Mouse (Mus musculus) hindbrain, embryonic 11.5 days (tissue): Measurements from ENCODE around the gene Crybg3. TPM values are rescaled to one million over a fixed set of nuclear protein-coding genes. Genes with fewer than 3 reads are reported as not detected.

Source experiments
- ATAC-seq: fragments of 200-750 bp; cut with Nextera tagmentation; 2 replicates; pipeline ENCODE4 v1.8.0; 2017; ENCODE audit warnings: mild to moderate bottlenecking, moderate TSS enrichment, moderate library complexity; ENCODE audit not compliant: low FRiP score
- DNase-seq: peaks from one replicate; pipeline ENCODE4 v3.0.0-alpha.2; 2015; ENCODE audit warnings: low spot score
- H3K27ac ChIP-seq: fragments of 300-500 bp; sonication (generic); 2 replicates; pipeline ENCODE4 v1.5.1; 2014; ENCODE audit warnings: mild to moderate bottlenecking, low read depth, low read length
- H3K27me3 ChIP-seq: fragments of 300-500 bp; sonication (generic); 2 replicates; pipeline ENCODE4 v1.6.1; 2014; ENCODE audit warnings: mild to moderate bottlenecking, low read length, moderate library complexity, mixed read lengths; ENCODE audit not compliant: control insufficient read depth, insufficient read depth
- H3K36me3 ChIP-seq: fragments of 300-500 bp; sonication (generic); 2 replicates; pipeline ENCODE4 v1.6.1; 2014; ENCODE audit warnings: mild to moderate bottlenecking, low read length, moderate library complexity, mixed read lengths; ENCODE audit not compliant: control insufficient read depth, insufficient read depth
- H3K4me1 ChIP-seq: fragments of 300-500 bp; sonication (generic); replicated peaks from 2 replicates; pipeline ENCODE4 v1.6.1; 2014; ENCODE audit warnings: low read length, mixed read lengths; ENCODE audit not compliant: control insufficient read depth, insufficient read depth
- H3K4me2 ChIP-seq: fragments of 300-500 bp; sonication (generic); replicated peaks from 2 replicates; pipeline ENCODE4 v1.6.1; 2014; ENCODE audit warnings: mild to moderate bottlenecking, low read depth, low read length
- H3K4me3 ChIP-seq: fragments of 300-500 bp; sonication (generic); 2 replicates; pipeline ENCODE4 v1.5.1; 2014; ENCODE audit warnings: low read depth, low read length
- H3K9ac ChIP-seq: fragments of 300-500 bp; sonication (generic); 2 replicates; pipeline ENCODE4 v1.6.1; 2014; ENCODE audit warnings: low read depth, low read length
- H3K9me3 ChIP-seq: fragments of 300-500 bp; sonication (generic); 2 replicates; pipeline ENCODE4 v1.6.1; 2016; ENCODE audit warnings: low read length; ENCODE audit not compliant: control insufficient read depth
- WGBS: fragments of 180-500 bp; shearing (Covaris S2); extraction: QIAGEN DNeasy Blood & Tissue Kit; methylation state at CpG from one replicate; pipeline ENCODE4 v1.1.7; 2014; 5-methylcytosine and 5-hydroxymethylcytosine counted together
- polyA plus RNA-seq: library from polyadenylated mRNA; unstranded; fragments of >200 nt; fragmentation: Nextera tagmentation; extraction: Ambion mirVana; gene quantifications from 2 replicates; pipeline ENCODE4 v1.2.1, GENCODE M21; 2014

The Crybg3 gene
- polyA plus RNA-seq, 1 experiment from 2014 or later: 10.4 TPM

- no peak overlapping the region for H3K27ac ChIP-seq
- ATAC-seq (no peak), DNase-seq (no peak)
- no peaks in the 10 kb centered on the region for H3K27me3 ChIP-seq
- 87% methylated on average over 8 of the region's 8 CpGs for WGBS
- H3K9me3 ChIP-seq: no peaks in the 10 kb centered on the region
- H3K4me3 ChIP-seq: no peak overlapping the region
- H3K36me3 ChIP-seq: no peaks in the 10 kb centered on the region
- H3K4me2 ChIP-seq: no peak overlapping the region
- no peaks in the 10 kb centered on the region for H3K4me1 ChIP-seq
- no peak overlapping the region for H3K9ac ChIP-seq
Measured at GRCm38 (mm10) chr16:59569837-59570236, 30.9 kb downstream of the Crybg3 start.

GRCm38 (mm10) chr16:59567721-59568381 lies 32.9 kb downstream of the Crybg3 start:
- no peaks in the 10 kb centered on the region for H3K4me1 ChIP-seq
- no peaks in the 10 kb centered on the region for H3K9me3 ChIP-seq
- H3K9ac ChIP-seq: no peak overlapping the region
- ATAC-seq (no peak), DNase-seq (no peak)
- no peaks in the 10 kb centered on the region for H3K27me3 ChIP-seq
- WGBS: 71% methylated on average over 8 of the region's 10 CpGs
- H3K4me2 ChIP-seq: no peak overlapping the region
- H3K27ac ChIP-seq: no peak overlapping the region
- no peaks in the 10 kb centered on the region for H3K36me3 ChIP-seq
- no peak overlapping the region for H3K4me3 ChIP-seq

- H3K4me2 ChIP-seq: no peak overlapping the region
- WGBS: 93% methylated on average over 4 of the region's 4 CpGs
Measured at GRCm38 (mm10) chr16:59566437-59566836, 34.3 kb downstream of the Crybg3 start.

GRCm38 (mm10) chr16:59565631-59566030 lies 35.1 kb downstream of the Crybg3 start:
- Histone ChIP-seq H3K27me3 (no peaks in the 10 kb centered on the region), H3K4me2 (no peak overlapping the region), H3K4me3 (no peak overlapping the region), H3K27ac (no peak overlapping the region), H3K9me3 (no peaks in the 10 kb centered on the region), H3K36me3 (no peaks in the 10 kb centered on the region), H3K4me1 (no peaks in the 10 kb centered on the region), H3K9ac (no peak overlapping the region)
- ATAC-seq (no peak), DNase-seq (no peak)
- WGBS: 61% methylated on average over 2 of the region's 2 CpGs

More at GRCm38 (mm10) chr16:59566437-59566836, 34.3 kb downstream of the Crybg3 start:
- Histone ChIP-seq H3K9me3 (no peaks in the 10 kb centered on the region), H3K27me3 (no peaks in the 10 kb centered on the region), H3K27ac (no peak overlapping the region), H3K36me3 (no peaks in the 10 kb centered on the region), H3K4me3 (no peak overlapping the region), H3K4me1 (no peaks in the 10 kb centered on the region), H3K9ac (no peak overlapping the region)
- ATAC-seq (no peak), DNase-seq (no peak)

GRCm38 (mm10) chr16:59564025-59564424 lies 36.8 kb downstream of the Crybg3 start:
- H3K27me3 ChIP-seq: no peaks in the 10 kb centered on the region
- H3K9me3 ChIP-seq: no peaks in the 10 kb centered on the region
- H3K4me1 ChIP-seq: no peaks in the 10 kb centered on the region
- no peak for DNase-seq
- H3K9ac ChIP-seq: no peak overlapping the region
- H3K36me3 ChIP-seq: no peaks in the 10 kb centered on the region
- H3K27ac ChIP-seq: no peak overlapping the region
- WGBS: 86% methylated on average over 5 of the region's 5 CpGs
- no peak overlapping the region for H3K4me3 ChIP-seq
- no peak for ATAC-seq
- no peak overlapping the region for H3K4me2 ChIP-seq

- no peaks in the 10 kb centered on the region for H3K9me3 ChIP-seq
- no peaks in the 10 kb centered on the region for H3K27me3 ChIP-seq
- H3K36me3 ChIP-seq: no peaks in the 10 kb centered on the region
- no peaks in the 10 kb centered on the region for H3K4me1 ChIP-seq
- no peak overlapping the region for H3K9ac ChIP-seq
- no peak for DNase-seq
- no peak overlapping the region for H3K4me2 ChIP-seq
- H3K27ac ChIP-seq: no peak overlapping the region
- no peak for ATAC-seq
- H3K4me3 ChIP-seq: no peak overlapping the region
- 77% methylated on average over 22 of the region's 22 CpGs for WGBS
Measured at GRCm38 (mm10) chr16:59559300-59560200, 41.2 kb downstream of the Crybg3 start.

GRCm38 (mm10) chr16:59558916-59559299 lies 41.9 kb downstream of the Crybg3 start:
- H3K36me3 ChIP-seq: no peaks in the 10 kb centered on the region
- 96% methylated on average over 10 of the region's 10 CpGs for whole genome bisulfite sequencing
- no peak overlapping the region for H3K27ac ChIP-seq
- H3K9ac ChIP-seq: no peak overlapping the region
- no peak overlapping the region for H3K4me2 ChIP-seq
- H3K9me3 ChIP-seq: no peaks in the 10 kb centered on the region
- no peaks in the 10 kb centered on the region for H3K27me3 ChIP-seq
- no peak overlapping the region for H3K4me3 ChIP-seq
- no peaks in the 10 kb centered on the region for H3K4me1 ChIP-seq
- ATAC-seq (no peak), DNase-seq (no peak)

GRCm38 (mm10) chr16:59553490-59554161 lies 47.2 kb downstream of the Crybg3 start:
- H3K36me3 ChIP-seq: no peaks in the 10 kb centered on the region
- DNase-seq: no peak
- no peaks in the 10 kb centered on the region for H3K4me1 ChIP-seq
- H3K27ac ChIP-seq: no peak overlapping the region
- no peaks in the 10 kb centered on the region for H3K27me3 ChIP-seq
- WGBS: 85% methylated on average over 12 of the region's 12 CpGs
- H3K4me3 ChIP-seq: no peak overlapping the region
- no peak overlapping the region for H3K9ac ChIP-seq
- H3K9me3 ChIP-seq: no peaks in the 10 kb centered on the region
- no peak overlapping the region for H3K4me2 ChIP-seq
- no peak for ATAC-seq
